Mouse (Mus musculus) midbrain, embryonic 14.5 days (tissue): Measurements from ENCODE around the gene Txndc16. TPM values are rescaled to one million over a fixed set of nuclear protein-coding genes. Genes with fewer than 3 reads are reported as not detected.

Source experiments
- ATAC-seq: fragments of 200-750 bp; cut with Nextera tagmentation; 2 replicates; pipeline ENCODE4 v1.8.0; 2017; ENCODE audit warnings: moderate number of reproducible peaks, moderate library complexity; ENCODE audit not compliant: low FRiP score, low TSS enrichment
- DNase-seq: peaks from one replicate; pipeline ENCODE4 v3.0.0-alpha.2; 2015
- H3K27ac ChIP-seq: fragments of 300-500 bp; sonication (generic); replicated peaks from 2 replicates; pipeline ENCODE4 v1.5.1; 2014; ENCODE audit warnings: mild to moderate bottlenecking, low read depth, low read length, moderate library complexity
- H3K27me3 ChIP-seq: fragments of 300-500 bp; sonication (generic); 2 replicates; pipeline ENCODE4 v1.6.1; 2014; ENCODE audit warnings: low read length, control low read depth, mixed read lengths; ENCODE audit not compliant: control insufficient read depth, insufficient read depth
- H3K36me3 ChIP-seq: fragments of 300-500 bp; sonication (generic); 2 replicates; pipeline ENCODE4 v1.6.1; 2014; ENCODE audit warnings: low read length, control low read depth; ENCODE audit not compliant: control insufficient read depth, insufficient read depth
- H3K4me1 ChIP-seq: fragments of 300-500 bp; sonication (generic); 2 replicates; pipeline ENCODE4 v1.6.1; 2014; ENCODE audit warnings: mild to moderate bottlenecking, antibody characterized with exemption, low read length, control low read depth; ENCODE audit not compliant: control insufficient read depth, insufficient read depth
- H3K4me2 ChIP-seq: fragments of 300-500 bp; sonication (generic); 2 replicates; pipeline ENCODE4 v1.6.1; 2014; ENCODE audit warnings: mild to moderate bottlenecking, low read length, moderate library complexity
- H3K4me3 ChIP-seq: fragments of 300-500 bp; sonication (generic); replicated peaks from 2 replicates; pipeline ENCODE4 v1.5.1; 2014; ENCODE audit warnings: low read depth, low read length
- H3K9ac ChIP-seq: fragments of 300-500 bp; sonication (generic); replicated peaks from 2 replicates; pipeline ENCODE4 v1.6.1; 2014; ENCODE audit warnings: mild to moderate bottlenecking, low read length, moderate library complexity
- H3K9me3 ChIP-seq: fragments of 300-500 bp; sonication (generic); 2 replicates; pipeline ENCODE4 v1.6.1; 2016; ENCODE audit warnings: low read length, control low read depth, mixed read lengths; ENCODE audit not compliant: control insufficient read depth
- WGBS: fragments of 180-500 bp; shearing (Covaris S2); extraction: QIAGEN DNeasy Blood & Tissue Kit; methylation state at CpG from one replicate; pipeline ENCODE4 v1.1.7; 2014; 5-methylcytosine and 5-hydroxymethylcytosine counted together
- polyA plus RNA-seq: library from polyadenylated mRNA; unstranded; fragments of >200 nt; fragmentation: Nextera tagmentation; extraction: Ambion mirVana; gene quantifications from 2 replicates; pipeline ENCODE4 v1.2.1, GENCODE M21; 2014

Gene Txndc16
- polyA plus RNA-seq, 1 experiment from 2014 or later: 40.0 TPM

GRCm38 (mm10) chr14:45135560-45135959 is 84.6 kb downstream of the Txndc16 start:
- DNase-seq (peak; percentile 53), ATAC-seq (no peak)
- H3K36me3 ChIP-seq: peaks cover 13% of the 10 kb centered on the region
- H3K4me1 ChIP-seq: no peaks in the 10 kb centered on the region
- no peak overlapping the region for H3K9ac ChIP-seq
- 56% methylated on average over 9 of the region's 9 CpGs for WGBS
- H3K4me3 ChIP-seq: no peak overlapping the region
- H3K27ac ChIP-seq: no peak overlapping the region
- H3K4me2 ChIP-seq: no peak overlapping the region
- H3K9me3 ChIP-seq: no peaks in the 10 kb centered on the region
- H3K27me3 ChIP-seq: no peaks in the 10 kb centered on the region

- no peak for ATAC-seq
- no peak overlapping the region for H3K9ac ChIP-seq
- WGBS: 66% methylated on average over 4 of the region's 4 CpGs
These were observed 101.8 kb downstream of the Txndc16 start for GRCm38 (mm10) chr14:45118359-45118758.

GRCm38 (mm10) chr14:45102201-45102600 is 117.9 kb downstream of the Txndc16 start:
- no peak overlapping the region for H3K27ac ChIP-seq
- no peak overlapping the region for H3K4me3 ChIP-seq
- no peaks in the 10 kb centered on the region for H3K4me1 ChIP-seq
- no peaks in the 10 kb centered on the region for H3K36me3 ChIP-seq
- no peaks in the 10 kb centered on the region for H3K27me3 ChIP-seq
- WGBS: 91% methylated on average over 8 of the region's 8 CpGs
- H3K9ac ChIP-seq: no peak overlapping the region
- H3K4me2 ChIP-seq: no peak overlapping the region
- H3K9me3 ChIP-seq: no peaks in the 10 kb centered on the region
- no peak for DNase-seq
- no peak for ATAC-seq

More at GRCm38 (mm10) chr14:45118359-45118758, 101.8 kb downstream of the Txndc16 start:
- no peaks in the 10 kb centered on the region for H3K9me3 ChIP-seq
- H3K4me1 ChIP-seq: no peaks in the 10 kb centered on the region
- no peaks in the 10 kb centered on the region for H3K27me3 ChIP-seq
- H3K27ac ChIP-seq: no peak overlapping the region
- H3K4me3 ChIP-seq: no peak overlapping the region
- no peaks in the 10 kb centered on the region for H3K36me3 ChIP-seq
- DNase-seq: no peak
- H3K4me2 ChIP-seq: no peak overlapping the region

GRCm38 (mm10) chr14:45092327-45092726 is 127.8 kb downstream of the Txndc16 start:
- Histone ChIP-seq H3K4me2 (no peak overlapping the region), H3K4me3 (no peak overlapping the region), H3K9ac (no peak overlapping the region), H3K27ac (no peak overlapping the region), H3K4me1 (no peaks in the 10 kb centered on the region), H3K36me3 (no peaks in the 10 kb centered on the region), H3K9me3 (no peaks in the 10 kb centered on the region), H3K27me3 (no peaks in the 10 kb centered on the region)
- ATAC-seq (no peak), DNase-seq (no peak)
- 89% methylated on average over 3 of the region's 3 CpGs for WGBS

- no peak for ATAC-seq
- Histone ChIP-seq H3K4me3 (no peak overlapping the region), H3K27me3 (no peaks in the 10 kb centered on the region), H3K27ac (no peak overlapping the region), H3K36me3 (no peaks in the 10 kb centered on the region), H3K9me3 (no peaks in the 10 kb centered on the region), H3K4me1 (no peaks in the 10 kb centered on the region), H3K9ac (no peak overlapping the region), H3K4me2 (no peak overlapping the region)
- DNase-seq: no peak
- WGBS: 85% methylated on average over 4 of the region's 4 CpGs
These were observed 130.1 kb downstream of the Txndc16 start for GRCm38 (mm10) chr14:45090011-45090410.

- WGBS: 77% methylated on average over 5 of the region's 5 CpGs
- no peaks in the 10 kb centered on the region for H3K27me3 ChIP-seq
- no peak for ATAC-seq
- no peak overlapping the region for H3K27ac ChIP-seq
- H3K9me3 ChIP-seq: no peaks in the 10 kb centered on the region
- H3K9ac ChIP-seq: no peak overlapping the region
- DNase-seq: no peak
- H3K4me1 ChIP-seq: no peaks in the 10 kb centered on the region
- H3K36me3 ChIP-seq: no peaks in the 10 kb centered on the region
- no peak overlapping the region for H3K4me3 ChIP-seq
- H3K4me2 ChIP-seq: no peak overlapping the region
These were observed 134.3 kb downstream of the Txndc16 start for GRCm38 (mm10) chr14:45085651-45086425.

GRCm38 (mm10) chr14:45084656-45085280 is 135.4 kb downstream of the Txndc16 start:
- WGBS: 90% methylated on average over 5 of the region's 5 CpGs
- no peaks in the 10 kb centered on the region for H3K36me3 ChIP-seq
- no peaks in the 10 kb centered on the region for H3K9me3 ChIP-seq
- no peak overlapping the region for H3K9ac ChIP-seq
- H3K4me1 ChIP-seq: no peaks in the 10 kb centered on the region
- no peak for DNase-seq
- H3K4me2 ChIP-seq: no peak overlapping the region
- H3K27ac ChIP-seq: no peak overlapping the region
- no peak for ATAC-seq
- H3K27me3 ChIP-seq: no peaks in the 10 kb centered on the region
- no peak overlapping the region for H3K4me3 ChIP-seq

GRCm38 (mm10) chr14:45083540-45083939 is 136.6 kb downstream of the Txndc16 start:
- Histone ChIP-seq H3K4me2 (no peak overlapping the region), H3K9me3 (no peaks in the 10 kb centered on the region), H3K4me1 (no peaks in the 10 kb centered on the region), H3K4me3 (no peak overlapping the region), H3K27ac (no peak overlapping the region), H3K27me3 (no peaks in the 10 kb centered on the region), H3K36me3 (no peaks in the 10 kb centered on the region), H3K9ac (no peak overlapping the region)
- ATAC-seq (no peak), DNase-seq (no peak)
- 60% methylated on average over 4 of the region's 4 CpGs for WGBS
